Mouse (Mus musculus): ENCODE data around the gene Fap. TPM values are rescaled to one million over a fixed set of nuclear protein-coding genes. Genes with fewer than 3 reads are reported as not detected.

Gene Fap
- polyA plus RNA-seq, 1 experiment from 2014 or later, result 1.7 TPM

DNA sequence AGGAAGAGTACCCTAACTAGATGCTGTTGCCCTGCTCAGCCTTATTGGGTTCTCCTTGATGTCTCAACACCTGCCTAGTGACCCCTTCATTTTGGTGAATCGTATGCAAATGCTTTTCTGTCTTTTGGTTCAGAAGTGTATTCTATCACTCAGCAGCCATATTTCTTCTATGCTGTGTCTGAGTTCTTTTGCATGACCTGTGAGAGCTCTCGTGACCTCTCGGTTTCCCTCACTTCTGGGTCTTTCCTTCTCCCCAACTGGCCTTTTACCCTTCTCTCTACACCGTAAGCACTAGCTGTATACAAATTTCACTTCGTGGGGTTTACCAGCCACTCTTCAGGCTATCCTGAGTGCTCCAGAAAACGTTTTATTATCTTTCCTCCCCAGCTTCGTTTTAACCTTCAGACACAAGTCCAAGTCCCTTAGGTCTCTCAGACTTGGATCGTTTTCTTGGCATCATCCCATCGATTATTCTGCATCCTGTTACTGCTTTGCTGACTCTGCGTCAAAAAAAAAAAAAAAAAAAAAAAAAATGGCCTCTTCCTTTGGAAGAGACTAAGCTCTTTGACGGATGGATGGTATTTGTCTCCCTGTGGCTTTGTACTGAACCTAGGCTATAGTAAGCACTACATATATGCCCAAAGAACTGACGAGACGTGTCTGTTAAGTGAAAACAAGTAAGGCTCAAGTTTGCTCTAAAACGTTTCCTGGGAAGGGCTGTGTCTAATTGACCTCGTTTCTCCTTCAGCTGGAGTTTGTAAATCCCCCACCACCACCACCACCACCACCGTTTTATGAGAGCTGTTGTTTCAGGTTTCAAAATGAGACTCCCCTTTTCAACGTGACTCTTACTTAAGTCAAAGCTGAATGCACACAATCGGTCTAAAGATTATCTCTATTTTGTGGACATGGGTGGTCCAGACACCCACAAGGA lies 114.4 kb downstream of the Fap start:
- Histone ChIP-seq H3K9me3 (ENCODE audit: control insufficient read depth, low read length) (no peaks in the 10 kb centered on the region), H3K36me3 (replicated peaks; ENCODE audit: control insufficient read depth, insufficient read depth) (no peaks in the 10 kb centered on the region), H3K27ac (no peak overlapping the region), H3K27me3 (ENCODE audit: control insufficient read depth, insufficient read depth, low read length) (no peaks in the 10 kb centered on the region), H3K4me3 (replicated peaks; ENCODE audit: low read length) (no peak overlapping the region), H3K9ac (no peak overlapping the region), H3K4me1 (replicated peaks; ENCODE audit: control insufficient read depth, insufficient read depth, low read length) (no peaks in the 10 kb centered on the region), H3K4me2 (replicated peaks) (no peak overlapping the region)
- 76% methylated on average over 18 of the region's 18 CpGs for WGBS
- no peak for DNase-seq (ENCODE audit: low spot score)
- no peak for ATAC-seq (ENCODE audit: low FRiP score)

DNA sequence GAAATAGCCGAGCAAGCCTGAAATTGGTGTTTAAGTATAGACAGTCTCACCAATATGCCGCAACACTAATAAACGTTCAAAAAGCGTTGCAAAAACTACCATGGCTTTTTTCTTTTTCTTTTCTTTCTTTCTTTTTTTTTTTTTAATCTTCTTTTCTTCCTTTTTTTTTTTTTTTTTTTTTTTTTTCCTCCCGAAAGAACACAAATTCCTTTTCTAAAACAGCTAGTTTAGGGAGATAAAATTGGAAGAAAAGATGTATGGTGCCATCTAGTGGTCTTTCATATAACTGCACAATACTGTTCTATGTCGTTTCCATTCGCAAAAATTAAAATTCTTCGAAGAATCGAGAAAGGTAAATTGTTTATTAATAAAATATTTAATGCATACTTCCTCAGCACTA lies 115.8 kb downstream of the Fap start:
- Histone ChIP-seq H3K9ac (no peak overlapping the region), H3K4me2 (replicated peaks) (0 out of 2 replicates have a peak overlapping the region, but pooled peaks have one; percentile 17), H3K9me3 (ENCODE audit: control insufficient read depth, low read length) (no peaks in the 10 kb centered on the region), H3K36me3 (replicated peaks; ENCODE audit: control insufficient read depth, insufficient read depth) (no peaks in the 10 kb centered on the region), H3K27ac (no peak overlapping the region), H3K4me1 (replicated peaks; ENCODE audit: control insufficient read depth, insufficient read depth, low read length) (no peaks in the 10 kb centered on the region), H3K4me3 (replicated peaks; ENCODE audit: low read length) (no peak overlapping the region), H3K27me3 (ENCODE audit: control insufficient read depth, insufficient read depth, low read length) (no peaks in the 10 kb centered on the region)
- ATAC-seq (ENCODE audit: low FRiP score) (no peak), DNase-seq (ENCODE audit: low spot score) (peak; percentile 84)
- 47% methylated on average over 9 of the region's 9 CpGs for WGBS

DNA sequence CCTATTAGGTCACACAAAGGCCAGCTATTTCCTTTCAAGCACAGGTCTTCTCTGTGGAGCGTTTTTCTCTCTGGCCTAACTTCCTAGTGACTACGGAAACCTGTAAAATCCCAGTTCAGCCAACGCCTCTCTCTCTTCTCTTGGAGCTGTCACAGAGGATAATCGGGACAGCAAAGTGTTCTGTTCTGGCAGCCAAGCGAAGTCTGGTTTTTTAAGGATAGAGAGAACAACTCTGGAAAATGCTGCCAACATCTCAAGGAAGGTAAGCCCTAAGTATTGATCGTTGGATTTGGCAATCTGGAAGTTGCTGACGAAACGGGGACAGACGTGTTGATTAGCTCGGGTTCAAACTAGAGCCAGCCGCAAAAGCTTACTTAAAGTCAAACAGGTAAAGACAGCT lies 118.9 kb downstream of the Fap start:
- H3K4me2 ChIP-seq (replicated peaks), result no peak overlapping the region
- H3K36me3 ChIP-seq (replicated peaks; ENCODE audit: control insufficient read depth, insufficient read depth), result no peaks in the 10 kb centered on the region
- H3K27me3 ChIP-seq (ENCODE audit: control insufficient read depth, insufficient read depth, low read length), result no peaks in the 10 kb centered on the region
- no peaks in the 10 kb centered on the region for H3K4me1 ChIP-seq (replicated peaks; ENCODE audit: control insufficient read depth, insufficient read depth, low read length)
- 88% methylated on average over 11 of the region's 11 CpGs for WGBS
- no peaks in the 10 kb centered on the region for H3K9me3 ChIP-seq (ENCODE audit: control insufficient read depth, low read length)
- no peak overlapping the region for H3K9ac ChIP-seq
- ATAC-seq (ENCODE audit: low FRiP score) (no peak), DNase-seq (ENCODE audit: low spot score) (no peak)
- H3K27ac ChIP-seq, result no peak overlapping the region
- no peak overlapping the region for H3K4me3 ChIP-seq (replicated peaks; ENCODE audit: low read length)

DNA sequence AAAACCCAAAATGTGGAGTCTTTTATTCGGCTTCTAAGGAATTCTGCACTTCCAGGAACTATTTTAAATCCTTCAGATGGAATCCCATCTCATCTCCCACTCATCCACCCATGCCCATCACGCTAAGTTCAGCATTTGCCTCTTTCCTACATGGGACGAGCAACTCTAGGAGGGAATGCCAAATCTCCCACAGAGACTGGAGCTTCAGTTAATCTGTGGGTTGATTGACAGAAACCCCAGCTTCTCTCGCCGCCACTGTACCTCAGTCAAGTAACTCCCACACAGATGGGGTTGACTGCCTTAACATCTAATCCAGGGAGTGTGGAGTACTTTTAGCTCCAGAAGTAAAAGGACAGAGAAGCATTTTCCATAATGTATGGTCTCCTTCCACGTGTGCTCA lies 119.8 kb downstream of the Fap start:
- no peaks in the 10 kb centered on the region for H3K4me1 ChIP-seq (replicated peaks; ENCODE audit: control insufficient read depth, insufficient read depth, low read length)
- no peak for DNase-seq (ENCODE audit: low spot score)
- 81% methylated on average over 6 of the region's 6 CpGs for WGBS

More for the DNA sequence above, 119.8 kb downstream of the Fap start:
- no peak for ATAC-seq (ENCODE audit: low FRiP score)
- H3K4me3 ChIP-seq (replicated peaks; ENCODE audit: low read length), result no peak overlapping the region
- H3K27me3 ChIP-seq (ENCODE audit: control insufficient read depth, insufficient read depth, low read length), result no peaks in the 10 kb centered on the region
- no peaks in the 10 kb centered on the region for H3K36me3 ChIP-seq (replicated peaks; ENCODE audit: control insufficient read depth, insufficient read depth)
- H3K9me3 ChIP-seq (ENCODE audit: control insufficient read depth, low read length), result no peaks in the 10 kb centered on the region
- no peak overlapping the region for H3K4me2 ChIP-seq (replicated peaks)
- H3K27ac ChIP-seq, result no peak overlapping the region
- H3K9ac ChIP-seq, result no peak overlapping the region

Other genes with a start within 250 kb of the Fap start
- 1.1 and 1.4 TPM in 2 replicates for gene Dpp4, start 161.8 kb downstream of the Fap start, polyA plus RNA-seq (2014; fragmentation: Nextera tagmentation; extraction: Ambion mirVana)
- 0.67 TPM in 1 of 2 replicates, not detected in the other for gene Gcg, start 90.4 kb downstream of the Fap start, polyA plus RNA-seq (2014; fragmentation: Nextera tagmentation; extraction: Ambion mirVana)
- 2.1 and 2.2 TPM in 2 replicates for gene Ifih1, start 72.2 kb upstream of the Fap start, polyA plus RNA-seq (2014; fragmentation: Nextera tagmentation; extraction: Ambion mirVana)
- gene Gca, start 90.2 kb upstream of the Fap start, polyA plus RNA-seq (2014; fragmentation: Nextera tagmentation; extraction: Ambion mirVana), result 4.2 and 4.5 TPM in 2 replicates

All from hindbrain, embryonic 14.5 days (tissue).